Mouse (Mus musculus) urinary bladder, postnatal 4 days (tissue): ENCODE measurements at regions not wholly inside any gene's neighbourhood (a gene's known extent, or its start where the extent isn't known, plus 50 kb on each side); places are given as distances from the start of the nearest gene placed in this dataset.
A peak's percentile ranks its signal among the peaks of the same experiment; 100 is the strongest.

Experiments
- DNase-seq, 2 experiments: peaks; one replicate each; pipeline ENCODE4 v3.0.0; 2021 to 2022; ENCODE audit warnings: low spot score in 2 of 2

- no peak for DNase-seq
Measured at GRCm38 (mm10) chr13:16760045-16760444, 748.4 kb downstream of the Inhba start.

GRCm38 (mm10) chr13:16761415-16761814 lies 749.8 kb downstream of the Inhba start:
- peak in 1 of 2 experiments; percentile 24 for DNase-seq

- DNase-seq = no peak
Measured at GRCm38 (mm10) chr13:16762326-16762725, 750.7 kb downstream of the Inhba start.

GRCm38 (mm10) chr13:16762727-16763512 lies 751.3 kb downstream of the Inhba start:
- no peak for DNase-seq

GRCm38 (mm10) chr13:16763746-16764145 lies 752.1 kb downstream of the Inhba start:
- no peak for DNase-seq

GRCm38 (mm10) chr13:16769409-16769808 lies 757.8 kb downstream of the Inhba start:
- DNase-seq = no peak

GRCm38 (mm10) chr13:16769848-16770422 lies 758.3 kb downstream of the Inhba start:
- no peak for DNase-seq

GRCm38 (mm10) chr13:16771845-16772244 lies 760.2 kb downstream of the Inhba start:
- DNase-seq = no peak

GRCm38 (mm10) chr13:16805560-16805959 lies 793.9 kb downstream of the Inhba start:
- DNase-seq = peak; percentile 24 to 59
